Mouse (Mus musculus) testis, adult 2 months (tissue): ENCODE results near the gene Rps6ka5.

Experiments used
- CTCF ChIP-seq: fragments of 200-500 bp; IDR thresholded peaks from 2 replicates; pipeline ENCODE4 v1.5.1; 2012; ENCODE audit warnings: low read depth, mild to moderate bottlenecking, inconsistent platforms, low read length, moderate library complexity; ENCODE audit not compliant: control insufficient read depth, insufficient read depth, insufficient replicate concordance
- POLR2A ChIP-seq: fragments of 200-500 bp; IDR thresholded peaks from 2 replicates; pipeline ENCODE4 v1.6.1; 2012; ENCODE audit warnings: low read depth, mild to moderate bottlenecking, inconsistent platforms, low read length, moderate library complexity; ENCODE audit not compliant: control insufficient read depth

DNA sequence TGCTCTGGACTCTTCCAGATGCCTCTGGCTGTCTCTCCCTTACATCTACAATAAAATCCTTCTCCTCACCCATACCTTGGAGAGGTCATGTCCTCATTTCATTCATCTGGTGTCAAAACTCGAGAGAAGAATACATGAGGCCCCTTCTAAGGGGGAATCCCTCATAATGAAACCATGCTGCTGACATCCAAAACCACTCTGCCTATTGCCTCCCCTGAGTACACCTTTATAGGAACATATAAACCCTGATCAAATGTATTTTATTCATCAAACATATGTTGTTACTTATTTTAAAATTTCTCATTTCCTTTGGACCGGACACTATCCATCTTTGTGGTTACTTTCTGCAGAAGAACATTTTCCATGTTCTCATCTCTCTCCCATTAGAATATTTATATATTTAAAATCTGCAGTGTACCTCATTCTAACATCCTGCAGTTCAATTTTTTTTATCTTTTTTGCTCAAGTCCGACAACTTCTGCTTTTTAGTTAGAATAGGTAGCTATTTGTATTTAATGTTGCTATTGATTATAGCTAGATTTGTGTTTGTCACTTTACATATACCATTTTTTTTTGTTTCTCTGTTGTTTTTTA lies 101.8 kb downstream of the Rps6ka5 start:
- TF ChIP-seq CTCF (no peak), POLR2A (no peak)
